Mouse (Mus musculus) lung, postnatal 0 days (tissue): ENCODE data around the gene Ptbp2.

Experiments
- CTCF ChIP-seq: IDR thresholded peaks from 2 replicates; pipeline ENCODE4 v1.5.1; 2016; ENCODE audit warnings: antibody characterized with exemption, mild to moderate bottlenecking
- EP300 ChIP-seq: IDR thresholded peaks from 2 replicates; pipeline ENCODE4 v1.6.1; 2016; ENCODE audit warnings: antibody characterized with exemption, mild to moderate bottlenecking, control low read depth

- TF ChIP-seq CTCF (no peak), EP300 (no peak)
These were observed 72.2 kb downstream of the Ptbp2 start for GRCm38 (mm10) chr3:119712066-119712465.
